Mouse (Mus musculus) heart, postnatal 0 days (tissue): Measurements from ENCODE around the gene Fnip1. TPM values are rescaled to one million over a fixed set of nuclear protein-coding genes. Genes with fewer than 3 reads are reported as not detected.

Experiments used
- ATAC-seq: fragments of 200-750 bp; cut with Nextera tagmentation; 2 replicates; pipeline ENCODE4 v1.8.0; 2017; ENCODE audit warnings: low read depth, moderate number of reproducible peaks, moderate library complexity; ENCODE audit not compliant: insufficient read depth
- DNase-seq: peaks from one replicate; pipeline ENCODE4 v3.0.0-alpha.2; 2016; ENCODE audit warnings: low spot score
- H3K27ac ChIP-seq: fragments of 300-500 bp; sonication (generic); 2 replicates; pipeline ENCODE4 v1.5.1; 2014; ENCODE audit warnings: low read depth, mild to moderate bottlenecking
- H3K27me3 ChIP-seq: fragments of 300-500 bp; sonication (generic); 2 replicates; pipeline ENCODE4 v1.6.1; 2014; ENCODE audit warnings: low read length, mixed read lengths; ENCODE audit not compliant: control insufficient read depth, insufficient read depth
- H3K36me3 ChIP-seq: fragments of 300-500 bp; sonication (generic); replicated peaks from 2 replicates; pipeline ENCODE4 v1.6.1; 2014; ENCODE audit warnings: low read length, mixed read lengths; ENCODE audit not compliant: control insufficient read depth, insufficient read depth
- H3K4me1 ChIP-seq: fragments of 300-500 bp; sonication (generic); 2 replicates; pipeline ENCODE4 v1.6.1; 2014; ENCODE audit warnings: antibody characterized with exemption; ENCODE audit not compliant: control insufficient read depth, insufficient read depth
- H3K4me2 ChIP-seq: fragments of 300-500 bp; sonication (generic); 2 replicates; pipeline ENCODE4 v1.6.1; 2014; ENCODE audit warnings: low read depth, mild to moderate bottlenecking, low read length, moderate library complexity
- H3K4me3 ChIP-seq: fragments of 300-500 bp; sonication (generic); 2 replicates; pipeline ENCODE4 v1.5.1; 2014; ENCODE audit warnings: low read depth, low read length
- H3K9ac ChIP-seq: fragments of 300-500 bp; sonication (generic); replicated peaks from 2 replicates; pipeline ENCODE4 v1.6.1; 2014; ENCODE audit warnings: low read depth, low read length, mixed read lengths
- H3K9me3 ChIP-seq: fragments of 300-500 bp; sonication (generic); replicated peaks from 2 replicates; pipeline ENCODE4 v1.6.1; 2016; ENCODE audit warnings: low read length; ENCODE audit not compliant: control insufficient read depth
- CTCF ChIP-seq: IDR thresholded peaks from 2 replicates; pipeline ENCODE4 v1.5.1; 2016; ENCODE audit warnings: antibody characterized with exemption, control low read depth, low read depth
- EP300 ChIP-seq: IDR thresholded peaks from 2 replicates; pipeline ENCODE4 v1.6.1; 2016; ENCODE audit warnings: antibody characterized with exemption, low read depth
- whole genome bisulfite sequencing: fragments of 180-500 bp; shearing (Covaris S2); extraction: QIAGEN DNeasy Blood & Tissue Kit; methylation state at CpG from one replicate; pipeline ENCODE4 v1.1.7; 2014; 5-methylcytosine and 5-hydroxymethylcytosine counted together
- polyA plus RNA-seq: library from polyadenylated mRNA; unstranded; fragments of >200 nt; fragmentation: Nextera tagmentation; extraction: Ambion mirVana; gene quantifications from 2 replicates; pipeline ENCODE4 v1.2.1, GENCODE M21; 2015
- total RNA-seq: library from RNA; depleted of rRNA; stranded (reverse); fragments of >200 nt; gene quantifications from 2 replicates; pipeline ENCODE4 v1.2.3, GENCODE M21; 2014; ENCODE audit warnings: low replicate concordance

Gene Fnip1
- total and polyA plus RNA-seq, 2 experiments from 2014 or later: 8.8 to 27.2 TPM

DNA sequence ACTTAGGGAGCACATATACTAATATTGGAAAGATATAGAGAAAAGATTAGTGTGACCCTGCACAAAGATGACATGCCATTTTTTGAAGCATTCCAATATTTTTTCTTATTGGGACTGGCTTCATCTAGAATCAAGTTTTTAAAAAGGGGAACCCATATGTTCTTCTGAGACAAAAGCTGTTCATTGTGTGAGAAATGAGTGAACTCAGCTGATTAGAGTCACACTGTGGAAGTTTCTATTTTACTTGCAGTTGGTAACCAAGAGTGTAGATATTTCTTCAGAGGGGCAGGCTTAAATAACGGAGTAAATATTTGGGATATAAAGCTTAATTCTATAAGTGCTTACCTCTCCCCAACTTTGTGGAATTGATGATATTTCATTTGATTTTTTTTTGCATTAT lies 20.2 kb downstream of the Fnip1 start:
- Histone ChIP-seq H3K36me3 (no peaks in the 10 kb centered on the region; the same call in 1 of the 2 replicates), H3K4me3 (no peak overlapping the region), H3K9me3 (no peaks in the 10 kb centered on the region), H3K4me1 (peaks cover 10% of the 10 kb centered on the region), H3K27ac (no peak overlapping the region), H3K9ac (no peak overlapping the region), H3K27me3 (no peaks in the 10 kb centered on the region), H3K4me2 (no peak overlapping the region)
- WGBS: 87% methylated on average over 1 of the region's 1 CpGs
- DNase-seq (no peak), ATAC-seq (no peak)
- TF ChIP-seq EP300: no peak
- TF ChIP-seq CTCF: no peak

DNA sequence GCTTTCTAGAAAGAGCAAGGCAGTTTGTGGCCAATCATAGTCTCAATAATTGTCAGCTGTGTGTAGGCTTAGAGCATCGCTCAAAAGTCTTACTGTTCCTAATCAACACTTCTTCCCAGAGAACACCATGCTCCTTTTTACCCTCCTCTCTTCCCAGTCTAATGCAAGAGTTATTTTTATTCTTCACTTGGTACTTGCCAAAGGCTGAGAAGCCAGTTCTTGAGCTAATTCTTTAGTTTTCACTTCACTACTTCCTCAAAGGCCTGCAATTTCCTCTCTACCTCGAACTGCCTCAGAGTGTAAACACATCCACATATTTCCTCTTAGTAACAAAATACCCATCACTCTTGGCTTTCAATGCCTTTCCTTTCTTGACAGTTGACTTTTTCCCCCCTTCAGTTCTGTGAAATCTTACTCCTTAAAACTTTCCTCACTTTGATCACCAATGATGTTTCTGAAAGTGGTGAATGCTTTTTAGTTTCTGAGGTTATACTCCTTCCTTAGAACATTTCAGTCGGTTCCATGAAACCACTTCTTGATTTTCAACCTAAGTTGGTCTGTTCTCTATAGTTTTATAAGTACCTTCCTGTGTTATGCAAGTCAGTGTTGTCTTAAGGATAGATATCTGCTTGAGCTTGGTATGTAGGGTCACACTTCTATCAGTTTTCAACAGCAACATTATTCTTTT lies 26.7 kb downstream of the Fnip1 start:
- Histone ChIP-seq H3K27me3 (no peaks in the 10 kb centered on the region), H3K27ac (peak overlapping the region; percentile 32), H3K4me2 (no peak overlapping the region), H3K4me3 (no peak overlapping the region), H3K4me1 (peaks cover 13% of the 10 kb centered on the region), H3K36me3 (peaks cover 14% of the 10 kb centered on the region), H3K9ac (no peak overlapping the region), H3K9me3 (no peaks in the 10 kb centered on the region)
- ATAC-seq (no peak), DNase-seq (peak; percentile 9)
- 39% methylated on average over 3 of the region's 3 CpGs for WGBS
- no peak for TF ChIP-seq EP300
- TF ChIP-seq CTCF: no peak

DNA sequence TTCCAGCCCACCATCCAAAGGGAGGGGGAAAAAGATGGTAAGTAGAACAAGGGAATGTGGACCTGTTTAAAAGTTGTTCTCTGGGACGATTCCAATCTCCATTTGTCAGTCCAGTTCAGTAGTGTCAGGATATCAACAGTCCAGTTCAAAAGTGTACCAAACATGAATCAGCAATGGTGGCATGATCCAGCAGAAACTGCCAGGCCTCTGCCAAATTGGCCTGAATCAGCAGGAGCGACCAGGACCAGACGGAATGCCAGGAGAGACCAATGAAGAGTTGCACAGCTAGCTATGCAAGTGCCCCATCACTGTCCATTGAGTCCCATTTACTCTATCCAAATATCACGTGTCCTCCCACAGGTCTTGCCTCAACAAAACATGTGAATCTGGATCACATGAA lies 34.2 kb downstream of the Fnip1 start:
- Histone ChIP-seq H3K36me3 (peaks cover 26% of the 10 kb centered on the region), H3K27ac (no peak overlapping the region), H3K4me3 (no peak overlapping the region), H3K4me2 (no peak overlapping the region), H3K27me3 (no peaks in the 10 kb centered on the region), H3K9ac (no peak overlapping the region), H3K4me1 (no peaks in the 10 kb centered on the region), H3K9me3 (0 out of 2 replicates have a peak, but pooled peaks cover 5% of the 10 kb centered on the region)
- ATAC-seq (no peak), DNase-seq (no peak)
- WGBS: 95% methylated on average over 4 of the region's 4 CpGs
- TF ChIP-seq EP300: no peak
- no peak for TF ChIP-seq CTCF

DNA sequence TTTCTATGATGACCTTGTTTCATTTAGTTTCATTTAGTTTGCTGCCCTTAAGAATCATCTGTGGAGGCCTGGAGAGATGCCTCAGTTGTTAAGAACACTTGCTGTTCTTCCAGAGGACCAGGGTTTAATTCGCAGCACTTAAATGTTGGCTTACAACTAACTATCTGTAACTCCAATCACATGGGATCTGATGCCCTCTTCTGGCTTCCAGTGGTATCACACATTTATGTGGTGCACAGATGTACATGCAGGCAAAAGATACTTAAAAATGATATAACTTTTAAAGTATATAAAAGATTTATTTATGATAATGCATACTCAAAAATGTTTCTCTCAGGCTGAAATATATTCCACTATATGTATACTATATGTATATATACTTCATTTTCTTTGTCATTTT lies 40.4 kb downstream of the Fnip1 start:
- no peak overlapping the region for H3K9ac ChIP-seq
- H3K27ac ChIP-seq: no peak overlapping the region
- DNase-seq: no peak
- peaks cover 18% of the 10 kb centered on the region for H3K36me3 ChIP-seq
- TF ChIP-seq CTCF (peak; percentile 53), EP300 (no peak)
- no peaks in the 10 kb centered on the region for H3K4me1 ChIP-seq
- H3K27me3 ChIP-seq: no peaks in the 10 kb centered on the region
- 78% methylated on average over 1 of the region's 1 CpGs for WGBS
- H3K4me3 ChIP-seq: no peak overlapping the region
- no peak overlapping the region for H3K4me2 ChIP-seq
- peaks cover 3% of the 10 kb centered on the region; the same call in 1 of the 2 replicates for H3K9me3 ChIP-seq
- ATAC-seq: no peak

DNA sequence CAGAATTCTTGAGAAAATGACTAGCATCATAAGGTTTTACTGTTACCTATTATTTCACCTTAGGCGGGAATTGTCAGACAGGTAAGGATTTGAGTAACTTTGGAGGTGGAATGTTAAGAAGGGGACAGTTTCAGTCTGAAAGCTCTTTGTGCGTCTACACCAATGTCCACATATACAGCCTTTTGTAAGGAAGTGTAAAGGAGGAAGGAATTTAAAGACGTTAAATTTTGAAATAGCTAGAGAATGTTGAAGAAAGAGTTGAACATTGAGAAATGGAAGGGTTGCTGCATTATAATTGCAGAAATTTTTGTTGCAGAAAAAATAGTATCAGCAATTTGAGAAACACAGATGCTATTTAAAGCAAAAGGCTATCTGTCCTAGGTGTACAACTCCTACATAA lies 48.0 kb downstream of the Fnip1 start:
- Histone ChIP-seq H3K9ac (no peak overlapping the region), H3K9me3 (no peaks in the 10 kb centered on the region), H3K27ac (no peak overlapping the region), H3K36me3 (peaks cover 9% of the 10 kb centered on the region), H3K4me3 (no peak overlapping the region), H3K27me3 (no peaks in the 10 kb centered on the region), H3K4me1 (no peaks in the 10 kb centered on the region), H3K4me2 (no peak overlapping the region)
- TF ChIP-seq CTCF (no peak), EP300 (no peak)
- no peak for DNase-seq
- 86% methylated on average over 3 of the region's 3 CpGs for WGBS
- no peak for ATAC-seq
